Mouse (Mus musculus) cerebellum, adult 11 months (tissue): Measurements from ENCODE around the gene Fnip1.

Experiments used
- DNase-seq: peaks from one replicate; pipeline ENCODE4 v3.0.0; 2022

Fnip1 gene

DNA sequence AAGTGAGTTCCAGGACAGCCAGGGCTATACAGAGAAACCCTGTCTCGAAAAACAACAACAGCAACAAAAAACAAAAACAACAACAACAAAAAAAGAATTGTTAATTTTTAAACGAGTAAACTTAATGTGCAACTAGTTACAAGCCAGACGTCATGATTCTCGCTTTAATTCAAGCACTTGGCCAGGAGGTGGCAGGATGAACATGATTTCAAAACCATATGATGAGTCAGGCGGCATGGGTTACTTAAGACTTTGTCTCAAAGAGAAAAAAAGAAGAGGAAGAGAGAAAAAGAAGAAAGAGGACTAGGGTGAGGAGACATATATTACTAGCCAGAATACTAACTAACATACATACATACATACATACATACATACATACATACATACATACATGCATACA lies 124.8 kb downstream of the Fnip1 start:
- no peak for DNase-seq
